Mouse (Mus musculus) hindbrain, embryonic 10.5 days (tissue): Measurements from ENCODE around the gene Gpld1. TPM values are rescaled to one million over a fixed set of nuclear protein-coding genes. Genes with fewer than 3 reads are reported as not detected.
A peak's percentile ranks its signal among the peaks of the same experiment; 100 is the strongest.

ENCODE experiments used
- DNase-seq: peaks from one replicate; pipeline ENCODE4 v3.0.0-alpha.2; 2017; ENCODE audit warnings: low spot score
- H3K27ac ChIP-seq: fragments of 300-500 bp; sonication (generic); 2 replicates; pipeline ENCODE4 v1.5.1; 2016; ENCODE audit warnings: mild to moderate bottlenecking, moderate library complexity
- H3K27me3 ChIP-seq: fragments of 300-500 bp; sonication (generic); 2 replicates; pipeline ENCODE4 v1.6.1; 2016; ENCODE audit warnings: mild to moderate bottlenecking; ENCODE audit not compliant: poor library complexity, insufficient read depth, severe bottlenecking
- H3K36me3 ChIP-seq: fragments of 300-500 bp; sonication (generic); 2 replicates; pipeline ENCODE4 v1.6.1; 2016; ENCODE audit warnings: mild to moderate bottlenecking, moderate library complexity
- H3K4me1 ChIP-seq: fragments of 300-500 bp; sonication (generic); replicated peaks from 2 replicates; pipeline ENCODE4 v1.6.1; 2016; ENCODE audit warnings: mild to moderate bottlenecking
- H3K4me3 ChIP-seq: fragments of 300-500 bp; sonication (generic); 2 replicates; pipeline ENCODE4 v1.5.1; 2016; ENCODE audit warnings: mild to moderate bottlenecking, moderate library complexity
- H3K9me3 ChIP-seq: fragments of 300-500 bp; sonication (generic); 2 replicates; pipeline ENCODE4 v1.6.1; 2016; ENCODE audit warnings: mild to moderate bottlenecking, moderate library complexity
- whole genome bisulfite sequencing: fragments of 180-500 bp; shearing (Covaris S2); methylation state at CpG from one replicate; pipeline ENCODE4 v1.1.7; 2016; 5-methylcytosine and 5-hydroxymethylcytosine counted together
- polyA plus RNA-seq: library from polyadenylated mRNA; unstranded; fragments of >200 nt; fragmentation: Nextera tagmentation; extraction: Ambion mirVana; gene quantifications from 2 replicates; pipeline ENCODE4 v1.2.1, GENCODE M21; 2016

Gene Gpld1
- polyA plus RNA-seq = 0.50 and 0.51 TPM in 2 replicates

DNA sequence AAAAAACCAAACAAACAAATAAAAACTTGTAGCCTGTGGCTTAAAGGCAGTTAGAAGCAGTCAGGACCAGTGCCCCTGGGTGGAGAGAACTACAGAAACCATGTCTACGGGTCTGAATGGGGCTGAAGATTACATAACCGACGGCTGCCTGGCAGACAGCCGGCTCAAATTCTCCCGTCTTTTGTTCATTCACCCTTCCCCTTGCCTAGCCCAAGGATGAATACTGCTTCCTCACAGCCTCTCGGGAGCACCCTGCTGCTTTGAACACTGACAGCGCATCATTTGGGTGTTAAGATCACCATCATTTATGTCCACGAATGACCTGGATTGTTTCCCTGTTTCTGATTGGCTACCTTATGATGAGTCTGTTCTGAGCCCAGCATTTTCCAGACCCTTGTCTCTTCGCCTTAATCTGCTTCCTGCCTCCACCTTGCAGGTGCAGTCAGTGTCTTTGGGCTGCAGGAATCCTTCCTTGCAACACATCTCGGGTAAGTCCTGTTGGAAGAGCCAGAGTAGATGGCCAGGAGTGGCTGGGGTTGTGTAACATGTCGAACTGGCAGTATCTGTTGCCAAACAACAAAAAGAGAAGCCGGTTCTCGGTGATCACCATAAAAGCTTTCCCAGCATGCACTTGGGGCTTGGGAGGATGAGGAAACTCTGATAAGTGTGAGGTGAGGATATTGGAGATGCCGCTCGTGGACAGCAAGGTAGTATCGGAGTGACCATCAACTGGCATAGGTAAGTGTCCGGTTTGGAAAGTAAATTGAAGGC lies at the start of gene Gpld1:
Gpld1 (plus strand) TSS at position 641 of the 771 bp plus-strand sequence.
- Histone ChIP-seq H3K4me3 (no peak within 1 kb of the TSS), H3K36me3 (no peaks in the 10 kb centered on the region), H3K27ac (no peak within 1 kb of the TSS), H3K9me3 (no peaks in the 10 kb centered on the region), H3K4me1 (peaks cover 16% of the 10 kb centered on the region), H3K27me3 (peaks cover 6% of the 10 kb centered on the region; the same call in 1 of the 2 replicates)
- WGBS = 55% methylated on average over 17 of the region's 17 CpGs
- DNase-seq = no peak

DNA sequence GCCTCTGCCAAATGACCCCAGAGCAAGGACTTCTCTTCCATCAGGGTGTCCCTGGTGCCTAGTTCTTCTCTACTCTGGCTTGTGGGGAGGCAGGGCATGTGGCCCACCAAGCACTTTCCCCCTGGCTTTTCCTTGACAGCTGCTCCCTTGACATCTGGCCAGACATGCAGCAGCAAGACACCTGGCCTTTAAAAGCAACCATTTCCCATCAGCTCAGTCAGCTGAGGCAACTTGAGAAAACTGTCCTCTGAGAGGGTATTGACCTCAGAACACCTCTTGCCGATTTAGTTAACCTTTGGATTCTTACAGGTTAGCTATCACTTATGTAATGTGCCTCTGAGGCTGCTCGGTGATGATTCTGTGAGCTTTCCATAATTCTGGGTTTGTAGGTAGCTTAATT lies 49.1 kb upstream of the Gpld1 start:
- Histone ChIP-seq H3K36me3 (no peaks in the 10 kb centered on the region), H3K27me3 (no peaks in the 10 kb centered on the region), H3K9me3 (no peaks in the 10 kb centered on the region), H3K4me1 (no peaks in the 10 kb centered on the region), H3K4me3 (no peak overlapping the region), H3K27ac (no peak overlapping the region)
- DNase-seq = no peak
- WGBS = 85% methylated on average over 2 of the region's 2 CpGs

DNA sequence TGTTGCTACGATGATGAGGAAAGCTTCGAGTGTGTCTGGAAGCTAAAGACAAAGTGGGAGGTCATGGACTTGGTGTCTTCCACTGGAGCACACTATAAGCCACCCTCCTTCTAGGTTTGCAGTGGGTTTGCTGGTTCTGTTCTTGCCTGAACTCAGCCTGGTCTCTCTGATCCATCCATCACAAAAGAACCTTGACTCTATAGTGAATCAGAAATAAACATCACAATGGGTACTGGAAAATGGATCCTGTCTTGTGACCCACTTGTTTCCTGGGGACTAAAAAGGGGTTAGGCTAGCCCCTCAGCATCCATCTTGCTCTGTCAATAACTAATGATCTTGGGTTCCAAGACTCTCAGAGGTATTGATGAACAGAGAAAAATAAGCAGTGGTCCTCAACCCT lies 41.0 kb upstream of the Gpld1 start:
- no peak for DNase-seq
- H3K4me3 ChIP-seq = no peak overlapping the region
- 0 out of 2 replicates have a peak, but pooled peaks cover 3% of the 10 kb centered on the region for H3K4me1 ChIP-seq
- H3K27me3 ChIP-seq = no peaks in the 10 kb centered on the region
- H3K9me3 ChIP-seq = no peaks in the 10 kb centered on the region
- H3K36me3 ChIP-seq = no peaks in the 10 kb centered on the region
- WGBS = 85% methylated on average over 2 of the region's 2 CpGs
- no peak overlapping the region for H3K27ac ChIP-seq

- WGBS = 85% methylated on average over 6 of the region's 6 CpGs
- Histone ChIP-seq H3K36me3 (no peaks in the 10 kb centered on the region), H3K4me3 (no peak overlapping the region), H3K4me1 (0 out of 2 replicates have a peak, but pooled peaks cover 4% of the 10 kb centered on the region), H3K27me3 (no peaks in the 10 kb centered on the region), H3K9me3 (no peaks in the 10 kb centered on the region), H3K27ac (no peak overlapping the region)
- DNase-seq = no peak
Measured at GRCm38 (mm10) chr13:24903412-24903811, 39.5 kb upstream of the Gpld1 start.

DNA sequence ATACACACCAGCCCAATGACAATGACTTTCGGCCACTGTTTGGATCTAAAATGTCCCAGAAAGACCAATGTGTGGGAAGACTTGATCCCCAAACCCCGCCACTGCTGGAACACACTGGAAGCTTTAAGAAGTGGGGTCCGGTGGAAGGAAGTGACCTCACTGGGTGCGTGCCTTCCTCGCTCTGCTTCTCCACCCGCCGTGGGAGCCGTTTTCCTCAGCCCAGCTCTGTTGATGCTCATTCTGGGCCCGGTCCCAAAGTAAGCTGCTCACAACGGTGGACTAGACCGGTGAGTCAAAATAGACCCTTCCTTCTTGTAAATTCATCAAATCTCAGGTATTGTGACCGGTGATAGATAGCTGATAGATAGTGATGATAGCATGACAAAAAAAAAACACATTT lies 37.5 kb upstream of the Gpld1 start:
- 0 out of 2 replicates have a peak, but pooled peaks cover 4% of the 10 kb centered on the region for H3K4me1 ChIP-seq
- H3K9me3 ChIP-seq = no peaks in the 10 kb centered on the region
- no peaks in the 10 kb centered on the region for H3K27me3 ChIP-seq
- H3K36me3 ChIP-seq = no peaks in the 10 kb centered on the region
- 88% methylated on average over 12 of the region's 12 CpGs for WGBS
- no peak overlapping the region for H3K27ac ChIP-seq
- H3K4me3 ChIP-seq = no peak overlapping the region
- no peak for DNase-seq

DNA sequence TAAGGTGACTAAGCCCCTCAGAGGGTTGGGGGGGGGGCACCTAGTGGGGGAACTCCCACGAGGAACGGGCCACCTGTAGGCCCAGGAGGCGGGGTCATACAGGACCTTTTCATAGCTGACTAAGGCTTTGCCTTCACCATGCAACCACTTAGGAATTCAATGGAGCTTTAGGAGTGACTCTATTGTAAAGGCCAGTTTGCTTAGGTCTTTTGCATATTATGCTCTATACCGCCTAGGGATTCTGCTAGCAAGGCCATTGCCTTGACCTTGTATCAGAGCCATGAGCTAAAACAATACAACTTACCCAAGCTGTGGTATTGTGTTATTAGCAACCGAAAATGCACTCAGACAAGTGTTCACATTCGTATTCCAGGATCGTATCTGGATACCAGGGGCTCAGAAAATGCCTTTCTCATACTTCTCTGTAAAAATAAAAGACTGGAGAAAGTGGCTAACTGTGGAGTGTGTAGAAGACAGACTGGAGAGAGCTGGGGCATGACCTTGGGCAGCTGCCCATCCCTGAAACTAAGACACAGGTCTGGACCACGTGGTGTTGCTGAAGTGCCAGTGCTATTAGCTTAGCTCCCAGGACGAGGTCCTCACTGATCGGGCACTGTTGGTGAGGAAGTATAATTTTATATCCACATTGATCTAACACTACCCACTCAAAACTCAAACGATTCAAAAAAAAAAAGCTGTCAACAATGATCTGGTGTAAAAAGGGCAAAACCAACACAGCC lies 36.0 kb upstream of the Gpld1 start:
- Histone ChIP-seq H3K36me3 (peaks cover 11% of the 10 kb centered on the region), H3K27ac (no peak overlapping the region), H3K27me3 (no peaks in the 10 kb centered on the region), H3K4me3 (no peak overlapping the region), H3K9me3 (no peaks in the 10 kb centered on the region), H3K4me1 (0 out of 2 replicates have a peak, but pooled peaks cover 4% of the 10 kb centered on the region)
- no peak for DNase-seq
- 80% methylated on average over 11 of the region's 11 CpGs for WGBS

DNA sequence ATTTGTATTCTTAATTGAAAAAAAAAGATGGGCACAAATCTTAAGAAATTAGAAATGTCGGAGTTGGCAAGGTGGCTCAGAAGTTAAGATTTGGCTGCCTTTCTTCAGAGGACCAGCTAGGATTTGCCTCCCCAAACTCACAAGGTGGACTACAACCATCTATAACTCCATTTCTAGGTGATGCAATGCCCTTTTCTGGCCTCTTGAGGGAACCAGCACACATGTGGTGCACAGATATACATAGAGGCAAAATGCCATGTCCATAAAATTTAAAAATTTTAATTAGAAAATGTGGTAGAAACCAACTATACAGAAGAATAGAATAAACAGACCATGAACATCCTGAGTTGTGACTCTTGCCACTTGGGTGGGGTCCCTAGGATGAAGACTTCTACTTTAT lies 33.8 kb upstream of the Gpld1 start:
- Histone ChIP-seq H3K27ac (no peak overlapping the region), H3K4me3 (no peak overlapping the region), H3K27me3 (no peaks in the 10 kb centered on the region), H3K9me3 (no peaks in the 10 kb centered on the region), H3K36me3 (peaks cover 27% of the 10 kb centered on the region), H3K4me1 (0 out of 2 replicates have a peak, but pooled peaks cover 4% of the 10 kb centered on the region)
- DNase-seq = no peak
- 89% methylated on average over 1 of the region's 1 CpGs for WGBS

DNA sequence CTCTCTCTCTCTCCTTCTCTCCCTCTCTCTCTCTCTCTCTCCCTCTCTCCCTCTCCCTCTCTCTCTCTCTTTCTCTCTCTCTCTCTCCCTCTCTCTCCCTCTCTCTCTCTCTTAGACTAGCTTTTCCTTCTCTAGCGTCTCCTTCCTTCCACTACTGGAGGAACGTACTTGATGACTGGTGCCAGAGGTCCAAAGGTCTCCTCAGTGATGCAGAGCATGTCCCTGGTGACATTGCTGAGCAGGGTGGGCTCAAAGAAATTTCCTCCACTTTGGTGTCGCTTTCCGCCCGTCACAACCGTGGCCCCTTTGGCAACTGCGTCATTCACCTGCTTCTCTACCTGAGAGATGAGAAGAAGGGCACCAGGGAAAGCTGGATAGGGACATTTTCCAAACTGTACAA lies 29.4 kb upstream of the Gpld1 start:
- Histone ChIP-seq H3K4me3 (no peak overlapping the region), H3K27ac (no peak overlapping the region), H3K9me3 (no peaks in the 10 kb centered on the region), H3K27me3 (no peaks in the 10 kb centered on the region), H3K36me3 (peaks cover 52% of the 10 kb centered on the region), H3K4me1 (no peaks in the 10 kb centered on the region)
- DNase-seq = no peak
- 89% methylated on average over 7 of the region's 7 CpGs for WGBS

DNA sequence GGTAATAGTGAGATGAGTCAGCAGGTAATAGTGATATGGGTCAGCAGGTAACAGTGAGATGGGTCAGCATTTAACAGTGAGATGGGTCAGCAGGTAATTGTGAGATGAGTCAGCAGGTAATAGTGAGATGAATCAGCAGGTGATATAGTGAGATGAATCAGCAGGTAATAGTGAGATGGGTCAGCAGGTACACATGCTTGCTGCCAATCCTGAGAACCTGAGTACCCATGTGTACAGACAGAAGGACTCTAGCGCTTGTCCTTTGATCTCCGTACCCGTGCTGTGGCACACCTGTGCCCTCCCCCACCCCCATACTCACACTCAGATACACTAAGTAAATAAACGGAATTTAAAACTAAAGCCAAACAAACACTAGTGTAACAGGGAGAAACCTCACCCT lies 28.0 kb upstream of the Gpld1 start:
- Histone ChIP-seq H3K27ac (no peak overlapping the region), H3K4me1 (no peaks in the 10 kb centered on the region), H3K27me3 (no peaks in the 10 kb centered on the region), H3K36me3 (peaks cover 56% of the 10 kb centered on the region), H3K4me3 (no peak overlapping the region), H3K9me3 (no peaks in the 10 kb centered on the region)
- no peak for DNase-seq
- WGBS = 86% methylated on average over 4 of the region's 4 CpGs

GRCm38 (mm10) chr13:24915831-24916230 lies 27.1 kb upstream of the Gpld1 start:
- Histone ChIP-seq H3K4me1 (no peaks in the 10 kb centered on the region), H3K4me3 (no peak overlapping the region), H3K36me3 (peaks cover 56% of the 10 kb centered on the region), H3K9me3 (no peaks in the 10 kb centered on the region), H3K27ac (no peak overlapping the region), H3K27me3 (no peaks in the 10 kb centered on the region)
- WGBS = 71% methylated on average over 13 of the region's 13 CpGs
- DNase-seq = no peak

GRCm38 (mm10) chr13:24920333-24920977 lies 22.5 kb upstream of the Gpld1 start:
- Histone ChIP-seq H3K9me3 (no peaks in the 10 kb centered on the region), H3K27me3 (no peaks in the 10 kb centered on the region), H3K27ac (no peak overlapping the region), H3K36me3 (peaks cover 51% of the 10 kb centered on the region), H3K4me3 (no peak overlapping the region), H3K4me1 (no peaks in the 10 kb centered on the region)
- peak; percentile 29 for DNase-seq
- WGBS = 28% methylated on average over 5 of the region's 5 CpGs

- H3K9me3 ChIP-seq = no peaks in the 10 kb centered on the region
- H3K27ac ChIP-seq = no peak overlapping the region
- H3K27me3 ChIP-seq = no peaks in the 10 kb centered on the region
- peaks cover 55% of the 10 kb centered on the region for H3K36me3 ChIP-seq
- H3K4me1 ChIP-seq = no peaks in the 10 kb centered on the region
- no peak for DNase-seq
- no peak overlapping the region for H3K4me3 ChIP-seq
- WGBS = 85% methylated on average over 6 of the region's 6 CpGs
Measured at GRCm38 (mm10) chr13:24921281-24921680, 21.7 kb upstream of the Gpld1 start.

- Histone ChIP-seq H3K4me3 (no peak overlapping the region), H3K27ac (no peak overlapping the region), H3K9me3 (no peaks in the 10 kb centered on the region), H3K27me3 (no peaks in the 10 kb centered on the region), H3K36me3 (peaks cover 36% of the 10 kb centered on the region), H3K4me1 (no peaks in the 10 kb centered on the region)
- WGBS = 92% methylated on average over 5 of the region's 5 CpGs
- DNase-seq = no peak
Measured at GRCm38 (mm10) chr13:24923991-24924390, 19.0 kb upstream of the Gpld1 start.
